Mouse (Mus musculus) C2C12 (cell line): ENCODE results near the gene BC048562.

Source experiments
- CTCF ChIP-seq: IDR thresholded peaks from one replicate; pipeline ENCODE4 v1.5.1; 2011; ENCODE audit not compliant: control insufficient read depth, insufficient read depth, insufficient read length
- FOSL1 ChIP-seq: IDR thresholded peaks from one replicate; pipeline ENCODE4 v1.8.0; 2011; ENCODE audit warnings: mild to moderate bottlenecking, low read length; ENCODE audit not compliant: poor library complexity, insufficient read depth, severe bottlenecking
- MYOD1 ChIP-seq: IDR thresholded peaks from one replicate; pipeline ENCODE4 v1.6.1; 2011; ENCODE audit warnings: low read depth; ENCODE audit not compliant: control insufficient read depth, insufficient read length

GRCm38 (mm10) chr9:108436182-108436581, at the start of gene BC048562:
- TF ChIP-seq FOSL1 (no peak), CTCF (no peak), MYOD1 (no peak)
